Mouse (Mus musculus) kidney, embryonic 14.5 days (tissue): ENCODE data around the gene Tmem100. TPM values are rescaled to one million over a fixed set of nuclear protein-coding genes. Genes with fewer than 3 reads are reported as not detected.
A peak's percentile ranks its signal among the peaks of the same experiment; 100 is the strongest.

Source experiments
- ATAC-seq: fragments of 200-750 bp; cut with Nextera tagmentation; 2 replicates; pipeline ENCODE4 v1.8.0; 2017; ENCODE audit warnings: moderate number of reproducible peaks, mild to moderate bottlenecking, moderate TSS enrichment, moderate library complexity; ENCODE audit not compliant: low FRiP score, low TSS enrichment
- H3K27ac ChIP-seq: fragments of 300-500 bp; sonication (generic); 2 replicates; pipeline ENCODE4 v1.5.1; 2014; ENCODE audit warnings: low read depth, mild to moderate bottlenecking, low read length, moderate library complexity, mixed read lengths
- H3K27me3 ChIP-seq: fragments of 300-500 bp; sonication (generic); 2 replicates; pipeline ENCODE4 v1.6.1; 2014; ENCODE audit warnings: mild to moderate bottlenecking, low read length; ENCODE audit not compliant: control insufficient read depth, insufficient read depth
- H3K36me3 ChIP-seq: fragments of 300-500 bp; sonication (generic); 2 replicates; pipeline ENCODE4 v1.6.1; 2014; ENCODE audit warnings: low read length, mixed read lengths; ENCODE audit not compliant: control insufficient read depth, insufficient read depth
- H3K4me1 ChIP-seq: fragments of 300-500 bp; sonication (generic); 2 replicates; pipeline ENCODE4 v1.6.1; 2014; ENCODE audit warnings: low read length, mixed read lengths; ENCODE audit not compliant: control insufficient read depth, insufficient read depth
- H3K4me2 ChIP-seq: fragments of 300-500 bp; sonication (generic); replicated peaks from 2 replicates; pipeline ENCODE4 v1.6.1; 2014; ENCODE audit warnings: low read depth, mild to moderate bottlenecking, low read length
- H3K4me3 ChIP-seq: fragments of 300-500 bp; sonication (generic); 2 replicates; pipeline ENCODE4 v1.5.1; 2014; ENCODE audit warnings: mild to moderate bottlenecking, low read length
- H3K9ac ChIP-seq: fragments of 300-500 bp; sonication (generic); 2 replicates; pipeline ENCODE4 v1.6.1; 2014; ENCODE audit warnings: low read depth, mild to moderate bottlenecking, low read length, moderate library complexity
- H3K9me3 ChIP-seq: fragments of 300-500 bp; sonication (generic); 2 replicates; pipeline ENCODE4 v1.6.1; 2016; ENCODE audit warnings: low read length; ENCODE audit not compliant: control insufficient read depth
- WGBS: fragments of 180-500 bp; shearing (Covaris S2); extraction: QIAGEN DNeasy Blood & Tissue Kit; methylation state at CpG from one replicate; pipeline ENCODE4 v1.1.7; 2014; 5-methylcytosine and 5-hydroxymethylcytosine counted together
- polyA plus RNA-seq: library from polyadenylated mRNA; unstranded; fragments of >200 nt; fragmentation: Nextera tagmentation; extraction: Ambion mirVana; gene quantifications from 2 replicates; pipeline ENCODE4 v1.2.1, GENCODE M21; 2014

Gene Tmem100
- polyA plus RNA-seq, 1 experiment from 2014 or later, result 20.5 TPM

DNA sequence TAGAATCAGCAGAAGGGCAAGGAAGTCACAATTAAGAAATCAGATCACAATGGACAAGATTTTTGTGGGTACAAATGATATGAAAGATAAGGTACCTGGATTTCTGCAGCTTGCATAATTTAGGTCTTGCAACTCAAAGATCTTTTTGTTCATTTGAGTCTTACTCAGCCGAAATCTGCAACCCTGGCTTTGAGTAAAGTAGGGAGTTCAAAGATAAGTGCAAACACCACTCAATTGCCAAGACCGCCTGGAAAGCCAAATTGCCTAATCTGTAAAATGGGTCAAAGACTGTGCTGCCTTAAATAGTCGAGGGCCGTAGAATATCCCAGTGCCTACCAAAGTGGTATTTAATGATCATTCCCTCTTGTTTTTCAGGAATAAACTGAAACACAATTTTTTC lies 26.8 kb upstream of the Tmem100 start:
- Histone ChIP-seq H3K27ac (no peak overlapping the region), H3K9me3 (no peaks in the 10 kb centered on the region), H3K27me3 (no peaks in the 10 kb centered on the region), H3K36me3 (no peaks in the 10 kb centered on the region), H3K4me1 (0 out of 2 replicates have a peak, but pooled peaks cover 6% of the 10 kb centered on the region), H3K4me2 (peak overlapping the region; percentile 86; the same call in 1 of the 2 replicates), H3K9ac (no peak overlapping the region), H3K4me3 (no peak overlapping the region)
- WGBS, result 97% methylated on average over 4 of the region's 4 CpGs
- no peak for ATAC-seq

DNA sequence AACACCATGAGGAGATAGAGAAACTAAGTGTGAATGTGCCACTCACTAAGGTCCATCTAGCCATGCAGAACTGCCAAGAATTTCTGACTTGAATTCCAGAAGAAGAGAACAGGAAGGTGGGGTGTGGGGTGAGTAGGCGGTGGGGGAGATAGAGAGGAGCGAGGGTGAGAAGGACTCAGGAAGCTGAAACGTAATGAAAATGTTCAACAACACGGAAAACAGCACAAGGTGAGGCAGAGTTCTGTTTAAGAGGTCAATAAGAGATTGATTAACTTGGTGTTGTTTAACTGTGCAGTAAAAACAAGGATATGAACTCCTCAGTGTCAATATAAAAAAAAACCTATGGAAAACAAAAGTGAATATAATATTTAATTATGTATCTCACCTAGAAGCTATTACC lies 24.0 kb upstream of the Tmem100 start:
- WGBS, result 36% methylated on average over 4 of the region's 4 CpGs
- Histone ChIP-seq H3K4me3 (no peak overlapping the region), H3K4me1 (0 out of 2 replicates have a peak, but pooled peaks cover 6% of the 10 kb centered on the region), H3K27ac (no peak overlapping the region), H3K9ac (no peak overlapping the region), H3K27me3 (no peaks in the 10 kb centered on the region), H3K4me2 (no peak overlapping the region), H3K36me3 (no peaks in the 10 kb centered on the region), H3K9me3 (no peaks in the 10 kb centered on the region)
- no peak for ATAC-seq

DNA sequence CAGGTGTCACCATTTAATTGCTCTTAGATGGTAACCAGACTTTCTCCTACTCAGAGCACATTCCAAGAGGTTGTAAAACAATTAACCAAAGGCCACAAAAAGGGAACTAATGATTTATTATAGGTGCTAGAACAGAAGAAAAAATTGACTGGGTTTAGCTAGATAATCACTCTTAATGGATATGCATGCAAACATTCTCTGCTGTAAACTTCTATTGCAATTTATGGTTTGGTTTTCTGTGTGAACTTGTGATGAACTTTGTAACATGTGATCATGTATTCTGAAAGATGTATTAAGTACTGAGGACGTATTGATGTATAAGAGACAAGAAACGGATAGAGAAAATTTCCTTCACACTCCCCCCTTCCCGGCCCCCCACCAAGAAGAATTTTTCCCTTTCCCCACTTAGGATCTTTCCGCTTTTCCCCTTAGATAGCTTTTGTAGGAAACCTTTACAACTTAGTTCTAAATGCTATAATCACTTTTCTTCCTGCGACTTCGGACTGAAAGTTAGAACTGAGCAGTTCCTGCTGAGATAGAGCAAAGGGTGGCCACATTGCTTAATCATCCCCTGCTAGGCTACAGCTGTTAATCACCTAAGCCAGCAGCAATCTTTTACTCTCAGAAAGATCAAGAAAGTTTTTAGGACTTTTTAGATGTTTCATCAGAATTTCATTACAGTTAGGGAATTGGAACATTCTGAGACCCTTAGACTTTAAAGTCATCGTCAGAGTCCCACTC lies 22.2 kb upstream of the Tmem100 start:
- Histone ChIP-seq H3K36me3 (no peaks in the 10 kb centered on the region), H3K9ac (no peak overlapping the region), H3K27ac (peak overlapping the region; percentile 9; the same call in 1 of the 2 replicates), H3K4me3 (no peak overlapping the region), H3K9me3 (no peaks in the 10 kb centered on the region), H3K4me1 (no peaks in the 10 kb centered on the region), H3K4me2 (no peak overlapping the region), H3K27me3 (no peaks in the 10 kb centered on the region)
- 29% methylated on average over 7 of the region's 7 CpGs for WGBS
- ATAC-seq, result no peak

DNA sequence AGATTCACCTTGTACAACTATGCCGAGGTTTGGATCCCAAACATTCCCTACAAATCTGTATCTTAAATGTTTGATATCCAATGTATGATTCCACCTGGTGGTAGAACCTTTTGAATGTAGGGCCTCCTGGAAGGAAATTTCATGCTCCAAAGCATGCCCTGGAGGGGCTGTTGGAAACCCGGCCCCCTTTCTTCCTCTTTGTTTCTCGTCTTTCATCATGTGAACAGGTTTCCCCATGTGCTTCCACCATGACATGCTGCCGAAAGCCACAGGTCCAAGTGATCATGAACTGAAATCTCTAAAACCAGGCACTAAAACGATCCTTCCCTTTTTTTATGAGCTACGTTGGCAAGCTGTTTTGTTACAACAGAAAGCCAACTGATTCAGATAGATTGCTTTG lies 16.5 kb upstream of the Tmem100 start:
- Histone ChIP-seq H3K27me3 (no peaks in the 10 kb centered on the region), H3K9ac (no peak overlapping the region), H3K27ac (no peak overlapping the region), H3K4me3 (no peak overlapping the region), H3K36me3 (no peaks in the 10 kb centered on the region), H3K4me2 (no peak overlapping the region), H3K9me3 (no peaks in the 10 kb centered on the region), H3K4me1 (no peaks in the 10 kb centered on the region)
- WGBS, result 73% methylated on average over 6 of the region's 6 CpGs
- no peak for ATAC-seq

DNA sequence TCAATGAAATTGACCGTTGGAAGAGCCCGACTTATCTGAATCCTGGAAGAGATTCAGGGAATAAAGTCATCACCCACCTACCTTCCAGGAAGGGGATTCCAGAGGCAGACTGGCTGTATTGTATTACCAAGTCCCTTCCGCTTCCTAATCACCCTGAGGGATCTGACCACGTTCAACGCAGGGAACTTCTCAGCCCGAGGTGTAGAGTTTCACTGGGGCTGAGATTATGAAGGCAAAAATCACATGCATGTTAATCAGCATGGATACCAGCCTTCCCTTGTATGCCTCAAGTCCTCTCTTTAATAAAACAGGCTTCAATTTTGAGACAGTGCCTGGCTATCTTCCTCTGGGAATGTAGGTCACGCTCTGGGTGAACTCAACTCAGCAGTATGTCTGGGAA lies 14.9 kb upstream of the Tmem100 start:
- H3K4me1 ChIP-seq, result no peaks in the 10 kb centered on the region
- H3K27ac ChIP-seq, result no peak overlapping the region
- no peak overlapping the region for H3K9ac ChIP-seq
- WGBS, result 45% methylated on average over 7 of the region's 7 CpGs
- no peaks in the 10 kb centered on the region for H3K27me3 ChIP-seq
- H3K9me3 ChIP-seq, result no peaks in the 10 kb centered on the region
- H3K4me2 ChIP-seq, result no peak overlapping the region
- H3K36me3 ChIP-seq, result no peaks in the 10 kb centered on the region
- no peak for ATAC-seq
- no peak overlapping the region for H3K4me3 ChIP-seq

DNA sequence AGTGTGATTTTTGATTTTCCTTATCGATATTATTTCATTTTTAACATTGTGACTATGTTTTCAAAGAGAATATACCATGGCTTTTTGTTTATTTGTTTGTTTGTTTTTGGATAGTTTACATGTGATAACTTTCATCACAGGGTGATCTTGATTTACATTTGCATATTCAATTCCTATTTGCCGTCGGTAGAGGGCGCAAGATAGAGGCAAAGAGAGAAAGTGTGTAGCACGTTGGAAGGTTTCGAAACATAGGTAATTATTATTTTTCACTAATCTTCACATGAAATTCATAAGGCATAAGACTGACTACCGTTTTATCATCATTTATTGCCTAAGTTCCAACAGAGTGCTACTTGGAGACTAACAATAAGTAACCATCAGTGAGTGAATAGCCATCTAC lies 11.0 kb upstream of the Tmem100 start:
- Histone ChIP-seq H3K9ac (no peak overlapping the region), H3K36me3 (no peaks in the 10 kb centered on the region), H3K4me3 (no peak overlapping the region), H3K4me1 (no peaks in the 10 kb centered on the region), H3K9me3 (no peaks in the 10 kb centered on the region), H3K4me2 (no peak overlapping the region), H3K27me3 (no peaks in the 10 kb centered on the region), H3K27ac (no peak overlapping the region)
- ATAC-seq, result no peak
- 20% methylated on average over 7 of the region's 7 CpGs for WGBS

DNA sequence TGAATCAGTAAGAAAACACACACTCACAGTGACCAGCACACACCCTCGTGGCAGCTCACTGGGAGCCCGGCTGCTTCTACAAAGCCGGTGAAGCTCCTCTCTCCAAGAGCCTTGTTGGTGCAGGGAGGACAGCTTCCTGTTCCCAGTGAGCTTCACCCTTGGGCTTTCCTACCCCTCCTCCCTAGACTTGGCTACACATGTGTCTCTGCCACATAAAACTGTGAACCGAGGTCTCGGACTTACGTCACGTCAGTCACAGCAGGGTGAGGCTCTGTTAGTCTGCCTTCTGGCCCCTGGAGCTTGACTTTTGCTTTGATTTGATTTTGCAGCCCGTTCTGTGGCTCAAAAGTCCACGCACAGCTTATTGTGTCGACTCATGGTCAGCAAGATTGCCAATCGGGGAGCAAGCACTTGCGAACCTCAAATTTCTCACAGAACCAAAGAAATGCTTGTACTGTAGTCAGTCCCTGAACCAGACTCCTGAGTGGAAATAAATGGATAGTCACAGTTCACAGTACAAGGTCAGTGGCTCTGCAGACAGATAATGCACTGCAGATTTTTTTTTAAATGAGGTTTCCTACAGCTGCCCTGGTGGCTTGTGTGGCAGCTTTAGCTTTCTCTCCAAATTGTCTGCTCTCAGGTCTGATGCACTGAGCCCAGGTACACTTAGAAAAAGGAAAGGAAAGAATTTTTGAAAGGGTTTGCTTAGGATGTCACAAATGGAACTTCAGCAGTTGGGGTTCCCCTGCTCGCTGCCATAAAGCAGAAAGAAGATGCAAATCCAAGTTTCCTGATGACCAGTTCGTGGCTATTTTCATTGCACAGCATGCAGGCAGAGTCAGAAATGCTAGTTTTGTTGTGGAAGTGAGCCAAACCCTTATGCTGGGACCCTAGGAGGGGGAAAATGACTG lies 4.0 kb upstream of the Tmem100 start:
- no peak for ATAC-seq
- no peaks in the 10 kb centered on the region for H3K36me3 ChIP-seq
- H3K4me3 ChIP-seq, result no peak overlapping the region
- H3K27me3 ChIP-seq, result no peaks in the 10 kb centered on the region
- H3K4me2 ChIP-seq, result no peak overlapping the region; the same call in 1 of the 2 replicates
- H3K9ac ChIP-seq, result no peak overlapping the region
- no peak overlapping the region for H3K27ac ChIP-seq
- 36% methylated on average over 14 of the region's 14 CpGs for WGBS
- no peaks in the 10 kb centered on the region for H3K9me3 ChIP-seq
- peaks cover 10% of the 10 kb centered on the region; the same call in 1 of the 2 replicates for H3K4me1 ChIP-seq

DNA sequence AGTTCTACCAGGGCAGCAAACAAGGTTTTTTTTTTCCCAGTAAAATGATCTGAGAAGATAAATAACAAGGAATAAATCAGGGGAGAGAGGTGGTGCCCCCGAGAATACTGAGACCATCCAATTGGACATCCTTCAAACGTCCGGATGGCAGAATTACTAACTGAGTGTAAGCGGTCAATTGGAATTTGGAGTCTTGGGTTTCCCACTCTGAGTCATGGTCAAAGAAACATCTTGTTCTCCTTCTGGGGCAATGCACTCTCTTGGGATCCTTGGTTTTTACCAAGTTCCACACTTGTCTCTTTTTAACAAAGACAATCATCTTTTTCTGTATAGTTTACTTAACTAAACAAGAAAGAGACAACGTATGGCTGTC lies 3.4 kb upstream of the Tmem100 start:
- no peak overlapping the region for H3K4me3 ChIP-seq
- no peak overlapping the region for H3K27ac ChIP-seq
- WGBS, result 27% methylated on average over 5 of the region's 5 CpGs
- no peak overlapping the region for H3K4me2 ChIP-seq
- H3K4me1 ChIP-seq, result peaks cover 12% of the 10 kb centered on the region; the same call in 1 of the 2 replicates
- H3K9me3 ChIP-seq, result no peaks in the 10 kb centered on the region
- no peak for ATAC-seq
- H3K27me3 ChIP-seq, result no peaks in the 10 kb centered on the region
- no peak overlapping the region for H3K9ac ChIP-seq
- H3K36me3 ChIP-seq, result no peaks in the 10 kb centered on the region

DNA sequence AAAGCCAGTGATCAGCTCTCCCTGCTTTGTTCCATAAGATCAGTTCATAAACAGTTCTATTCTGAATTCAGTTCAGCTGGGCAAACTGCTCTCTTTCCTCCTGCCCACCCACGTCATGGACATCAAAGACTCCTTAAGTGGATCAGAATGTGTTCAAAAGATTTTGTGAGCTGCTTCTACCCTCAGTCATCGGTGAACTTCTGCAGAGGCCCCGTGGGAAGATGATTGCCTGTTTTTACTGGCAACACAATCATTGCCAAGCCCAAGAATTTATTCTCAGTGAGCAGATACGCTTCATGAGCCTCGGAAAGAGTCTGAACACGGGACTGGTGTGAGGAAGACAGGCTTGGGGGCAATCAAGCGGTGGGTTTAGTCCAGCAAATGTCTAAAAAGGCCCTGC lies 2.9 kb upstream of the Tmem100 start:
- 27% methylated on average over 7 of the region's 7 CpGs for WGBS
- peaks cover 12% of the 10 kb centered on the region; the same call in 1 of the 2 replicates for H3K4me1 ChIP-seq
- H3K36me3 ChIP-seq, result no peaks in the 10 kb centered on the region
- H3K9ac ChIP-seq, result no peak overlapping the region
- H3K27ac ChIP-seq, result no peak overlapping the region; the same call in 1 of the 2 replicates
- H3K4me2 ChIP-seq, result no peak overlapping the region
- no peak for ATAC-seq
- no peaks in the 10 kb centered on the region for H3K9me3 ChIP-seq
- no peak overlapping the region for H3K4me3 ChIP-seq
- H3K27me3 ChIP-seq, result no peaks in the 10 kb centered on the region
